Mouse (Mus musculus): ENCODE measurements around the gene Mgme1. TPM values are rescaled to one million over a fixed set of nuclear protein-coding genes. Genes with fewer than 3 reads are reported as not detected.

Gene Mgme1
- polyA plus RNA-seq (2012; rRNA removed), result 6.3 and 8.1 TPM in 2 replicates

- Histone ChIP-seq H3K4me1 (ENCODE audit: control insufficient read depth, insufficient read depth, low read length) (peaks cover 6% of the 10 kb centered on the region; the same call in 1 of the 2 replicates), H3K27ac (ENCODE audit: insufficient read depth, low read depth, low read length) (peak within 1 kb of the TSS; percentile 89), H3K27me3 (replicated peaks; ENCODE audit: control insufficient read depth, insufficient read depth, low read length) (no peaks in the 10 kb centered on the region), H3K4me3 (ENCODE audit: insufficient read depth, low read depth, low read length) (peak within 1 kb of the TSS; percentile 95), H3K36me3 (ENCODE audit: control insufficient read depth, insufficient read depth, low read length) (no peaks in the 10 kb centered on the region; the same call in 1 of the 2 replicates)
- peak; percentile 96 for DNase-seq
- TF ChIP-seq POLR2A (IDR thresholded peaks at IDR 0.05; ENCODE audit: low read depth, low read length), result no peak
- no peak for TF ChIP-seq CTCF (conservative IDR thresholded peaks at IDR 0.05; ENCODE audit: insufficient read depth, insufficient read length, low read depth, low read length)
- WGBS, result under 1% methylated on average over 91 of the region's 93 CpGs
These were observed at the start of gene Mgme1, which contains the start of gene Snx5 for GRCm38 (mm10) chr2:144270507-144271420. TSS of gene Mgme1 (plus strand) at chr2:144270663. TSS of gene Snx5 (minus strand) at chr2:144270906.

- Histone ChIP-seq H3K27ac (ENCODE audit: insufficient read depth, low read depth, low read length) (no peak overlapping the region), H3K4me3 (ENCODE audit: insufficient read depth, low read depth, low read length) (no peak overlapping the region), H3K27me3 (replicated peaks; ENCODE audit: control insufficient read depth, insufficient read depth, low read length) (no peaks in the 10 kb centered on the region), H3K4me1 (ENCODE audit: control insufficient read depth, insufficient read depth, low read length) (no peaks in the 10 kb centered on the region), H3K36me3 (ENCODE audit: control insufficient read depth, insufficient read depth, low read length) (no peaks in the 10 kb centered on the region)
- no peak for TF ChIP-seq CTCF (conservative IDR thresholded peaks at IDR 0.05; ENCODE audit: insufficient read depth, insufficient read length, low read depth, low read length)
- no peak for TF ChIP-seq POLR2A (IDR thresholded peaks at IDR 0.05; ENCODE audit: low read depth, low read length)
- peak; percentile 18 for DNase-seq
- 30% methylated on average over 12 of the region's 12 CpGs for WGBS
These were observed 46.1 kb upstream of the Mgme1 start for GRCm38 (mm10) chr2:144224351-144224750.

- Histone ChIP-seq H3K4me1 (ENCODE audit: control insufficient read depth, insufficient read depth, low read length) (no peaks in the 10 kb centered on the region), H3K27me3 (replicated peaks; ENCODE audit: control insufficient read depth, insufficient read depth, low read length) (no peaks in the 10 kb centered on the region), H3K36me3 (ENCODE audit: control insufficient read depth, insufficient read depth, low read length) (no peaks in the 10 kb centered on the region), H3K4me3 (ENCODE audit: insufficient read depth, low read depth, low read length) (no peak overlapping the region), H3K27ac (ENCODE audit: insufficient read depth, low read depth, low read length) (no peak overlapping the region)
- DNase-seq, result no peak
- WGBS, result 87% methylated on average over 12 of the region's 12 CpGs
- no peak for TF ChIP-seq CTCF (conservative IDR thresholded peaks at IDR 0.05; ENCODE audit: insufficient read depth, insufficient read length, low read depth, low read length)
- TF ChIP-seq POLR2A (IDR thresholded peaks at IDR 0.05; ENCODE audit: low read depth, low read length), result no peak
These were observed 43.4 kb upstream of the Mgme1 start for GRCm38 (mm10) chr2:144226906-144227586.

GRCm38 (mm10) chr2:144228521-144229346, 41.7 kb upstream of the Mgme1 start:
- Histone ChIP-seq H3K27me3 (replicated peaks; ENCODE audit: control insufficient read depth, insufficient read depth, low read length) (no peaks in the 10 kb centered on the region), H3K4me3 (ENCODE audit: insufficient read depth, low read depth, low read length) (no peak overlapping the region), H3K27ac (ENCODE audit: insufficient read depth, low read depth, low read length) (no peak overlapping the region), H3K36me3 (ENCODE audit: control insufficient read depth, insufficient read depth, low read length) (no peaks in the 10 kb centered on the region), H3K4me1 (ENCODE audit: control insufficient read depth, insufficient read depth, low read length) (no peaks in the 10 kb centered on the region)
- DNase-seq, result no peak
- no peak for TF ChIP-seq CTCF (conservative IDR thresholded peaks at IDR 0.05; ENCODE audit: insufficient read depth, insufficient read length, low read depth, low read length)
- TF ChIP-seq POLR2A (IDR thresholded peaks at IDR 0.05; ENCODE audit: low read depth, low read length), result no peak
- 75% methylated on average over 12 of the region's 12 CpGs for WGBS

GRCm38 (mm10) chr2:144229647-144230046, 40.8 kb upstream of the Mgme1 start:
- no peak overlapping the region for H3K27ac ChIP-seq (ENCODE audit: insufficient read depth, low read depth, low read length)
- TF ChIP-seq CTCF (conservative IDR thresholded peaks at IDR 0.05; ENCODE audit: insufficient read depth, insufficient read length, low read depth, low read length) (no peak), POLR2A (IDR thresholded peaks at IDR 0.05; ENCODE audit: low read depth, low read length) (no peak)

GRCm38 (mm10) chr2:144230498-144230897, 40.0 kb upstream of the Mgme1 start:
- WGBS, result 18% methylated on average over 7 of the region's 7 CpGs

More at GRCm38 (mm10) chr2:144229647-144230046, 40.8 kb upstream of the Mgme1 start:
- Histone ChIP-seq H3K4me3 (ENCODE audit: insufficient read depth, low read depth, low read length) (no peak overlapping the region), H3K27me3 (replicated peaks; ENCODE audit: control insufficient read depth, insufficient read depth, low read length) (no peaks in the 10 kb centered on the region), H3K4me1 (ENCODE audit: control insufficient read depth, insufficient read depth, low read length) (no peaks in the 10 kb centered on the region), H3K36me3 (ENCODE audit: control insufficient read depth, insufficient read depth, low read length) (no peaks in the 10 kb centered on the region)
- WGBS, result 67% methylated on average over 14 of the region's 14 CpGs
- DNase-seq, result no peak

More at GRCm38 (mm10) chr2:144230498-144230897, 40.0 kb upstream of the Mgme1 start:
- Histone ChIP-seq H3K4me3 (ENCODE audit: insufficient read depth, low read depth, low read length) (no peak overlapping the region), H3K36me3 (ENCODE audit: control insufficient read depth, insufficient read depth, low read length) (no peaks in the 10 kb centered on the region), H3K4me1 (ENCODE audit: control insufficient read depth, insufficient read depth, low read length) (no peaks in the 10 kb centered on the region), H3K27me3 (replicated peaks; ENCODE audit: control insufficient read depth, insufficient read depth, low read length) (no peaks in the 10 kb centered on the region), H3K27ac (ENCODE audit: insufficient read depth, low read depth, low read length) (no peak overlapping the region)
- DNase-seq, result peak; percentile 75
- TF ChIP-seq POLR2A (IDR thresholded peaks at IDR 0.05; ENCODE audit: low read depth, low read length), result no peak
- TF ChIP-seq CTCF (conservative IDR thresholded peaks at IDR 0.05; ENCODE audit: insufficient read depth, insufficient read length, low read depth, low read length), result no peak

Data from kidney, adult 2 months (tissue).